Mouse (Mus musculus) kidney, adult 8-10 months (tissue): ENCODE results near the gene Ugt1a10.
"Not testable (repeated sequence)": the region's sequence is repeated elsewhere in the genome, so short reads cannot be mapped to it uniquely, and the experiment has no call there.

Experiments
- DNase-seq, 2 experiments: peaks; one replicate each; pipeline ENCODE4 v3.0.0; 2022

Ugt1a10 gene

DNA sequence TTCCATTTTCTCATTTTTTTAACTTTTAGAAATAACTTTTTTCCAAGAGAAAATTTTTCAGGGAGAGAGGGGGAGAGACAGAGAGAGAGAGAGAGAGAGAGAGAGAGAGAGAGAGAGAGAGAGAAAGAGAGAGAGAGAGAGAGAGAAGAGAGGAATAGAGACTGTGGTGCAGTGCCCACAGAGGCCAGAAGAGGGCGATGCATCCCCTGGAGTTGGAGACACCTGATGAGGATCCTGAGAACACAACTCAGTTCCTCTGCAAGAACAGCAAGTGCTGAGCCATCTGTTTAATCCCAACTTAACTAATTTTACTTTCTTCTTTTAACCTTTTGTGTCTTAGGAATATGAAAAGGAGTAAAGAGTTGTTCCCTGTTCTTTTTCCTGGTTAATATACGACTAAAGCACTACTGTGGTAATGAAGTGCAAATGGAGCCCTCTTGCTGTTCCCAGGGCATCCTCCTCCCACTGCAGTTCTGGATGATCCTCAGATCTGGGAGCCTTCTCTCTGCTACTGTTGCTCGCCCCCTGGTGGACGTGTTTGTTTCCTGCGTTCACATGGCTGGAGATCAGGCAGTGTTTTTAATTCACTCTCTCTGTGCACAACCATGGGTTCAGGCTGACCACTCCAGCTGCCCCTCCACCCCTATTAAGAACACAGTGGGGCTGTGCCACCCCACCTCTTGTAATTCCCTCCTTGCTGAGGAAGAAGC lies 88.9 kb downstream of the Ugt1a10 start:
- DNase-seq, result peak; percentile 50 to 82

DNA sequence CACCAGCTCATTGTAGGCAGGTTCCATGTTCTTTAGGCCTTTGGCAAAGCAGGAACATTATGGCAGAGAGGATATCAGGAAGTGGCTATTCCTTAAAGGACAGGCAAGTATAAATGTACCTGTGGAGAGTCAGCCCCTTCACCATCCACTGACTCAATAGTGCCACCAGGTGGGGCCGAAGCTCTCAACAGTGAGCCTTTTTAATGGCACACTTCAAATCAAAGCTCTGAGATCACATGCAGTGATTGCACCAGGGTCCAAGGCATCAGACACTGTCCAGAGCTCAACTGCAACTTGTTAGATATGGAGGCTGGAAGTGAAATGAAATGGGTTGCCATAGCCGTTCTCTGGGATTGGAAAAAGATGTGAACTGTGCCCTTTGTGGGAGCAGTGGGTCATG lies 90.1 kb downstream of the Ugt1a10 start:
- DNase-seq, result peak; percentile 23 to 40

- not testable (repeated sequence) for DNase-seq
These were observed 94.9 kb downstream of the Ugt1a10 start for GRCm38 (mm10) chr1:88150133-88150532.

DNA sequence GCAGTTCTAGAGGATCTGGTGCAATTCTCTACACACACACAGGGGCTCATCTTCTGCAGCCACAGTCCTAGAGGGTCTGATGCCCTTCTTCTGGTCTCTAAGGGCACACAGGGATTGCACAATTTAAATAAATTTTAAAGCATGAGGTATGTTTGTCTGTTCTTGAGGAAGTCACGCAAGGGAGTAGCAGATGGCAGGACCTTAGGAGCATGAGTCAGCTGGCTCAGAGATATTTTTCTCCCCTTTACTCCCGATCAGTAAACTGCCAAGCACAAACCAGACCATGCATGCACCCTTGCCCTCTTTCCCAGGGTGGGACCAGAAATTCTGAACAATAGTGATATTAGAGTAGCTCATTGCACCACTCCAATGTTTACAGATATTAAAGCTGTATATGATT lies 103.2 kb downstream of the Ugt1a10 start:
- no peak for DNase-seq

DNA sequence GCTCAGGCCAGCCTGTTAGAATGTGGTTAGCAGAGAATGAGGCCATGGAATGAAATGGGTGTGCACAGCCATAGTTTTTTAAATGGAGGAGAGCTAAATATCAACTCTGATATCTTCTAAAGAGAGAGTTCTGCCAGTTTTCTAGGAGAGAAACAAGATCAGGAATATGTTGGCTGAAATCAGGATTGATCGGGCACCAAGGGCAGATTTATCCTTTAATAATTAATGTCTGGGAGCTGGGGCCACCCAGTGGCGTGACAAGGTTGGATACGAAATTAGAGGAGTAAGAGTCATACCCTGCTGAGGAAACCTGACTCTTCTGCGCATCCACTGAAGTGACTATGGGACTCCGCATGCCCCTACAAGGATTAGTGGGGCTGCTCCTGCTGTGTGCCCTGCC lies 110.5 kb downstream of the Ugt1a10 start, which contains the start of gene Ugt1a5:
TSS of gene Ugt1a5 (plus strand) at position 302 of the 400 bp plus-strand sequence.
- DNase-seq, result no peak

DNA sequence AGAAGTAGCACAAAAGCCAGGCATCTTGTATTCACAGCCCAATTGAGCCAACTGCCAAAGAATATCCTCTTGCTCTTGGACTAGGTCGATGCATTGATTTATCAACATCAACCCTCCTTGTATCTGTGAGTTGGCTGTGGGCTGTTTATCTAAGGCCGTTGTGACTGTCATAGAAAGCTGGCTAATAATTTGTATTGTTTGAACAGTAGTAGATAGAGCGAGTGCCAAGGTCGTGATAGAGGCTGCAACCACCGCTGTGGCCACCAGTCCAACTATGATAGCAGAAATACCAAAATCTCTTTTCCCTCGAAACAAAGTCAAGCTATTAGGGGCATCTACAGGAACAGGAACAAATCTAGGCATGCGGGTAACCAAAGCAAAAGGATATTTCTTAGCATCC lies 117.0 kb downstream of the Ugt1a10 start:
- DNase-seq, result not testable (repeated sequence)

DNA sequence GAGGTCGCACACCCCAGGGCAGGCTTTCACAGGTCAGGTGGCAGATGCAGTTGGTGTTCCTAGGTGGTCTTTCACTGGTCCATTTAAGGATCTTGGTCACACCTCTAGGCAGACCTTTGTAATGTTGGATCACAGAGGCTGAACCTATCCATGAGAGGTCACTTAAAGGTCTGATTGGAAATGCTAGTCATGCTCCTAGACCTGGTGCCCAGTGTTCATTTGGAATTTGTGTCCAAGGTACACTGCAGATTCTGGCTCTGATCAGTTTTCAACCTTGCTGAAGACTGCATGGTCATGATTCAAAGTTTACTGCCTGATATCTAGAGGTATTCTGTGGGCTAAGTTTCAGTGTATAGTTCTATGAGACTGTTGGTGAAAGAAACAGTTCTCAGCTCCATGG lies 124.5 kb downstream of the Ugt1a10 start:
- peak; percentile 22 to 45 for DNase-seq

- no peak for DNase-seq
These were observed 131.2 kb downstream of the Ugt1a10 start for GRCm38 (mm10) chr1:88186325-88186935.

DNA sequence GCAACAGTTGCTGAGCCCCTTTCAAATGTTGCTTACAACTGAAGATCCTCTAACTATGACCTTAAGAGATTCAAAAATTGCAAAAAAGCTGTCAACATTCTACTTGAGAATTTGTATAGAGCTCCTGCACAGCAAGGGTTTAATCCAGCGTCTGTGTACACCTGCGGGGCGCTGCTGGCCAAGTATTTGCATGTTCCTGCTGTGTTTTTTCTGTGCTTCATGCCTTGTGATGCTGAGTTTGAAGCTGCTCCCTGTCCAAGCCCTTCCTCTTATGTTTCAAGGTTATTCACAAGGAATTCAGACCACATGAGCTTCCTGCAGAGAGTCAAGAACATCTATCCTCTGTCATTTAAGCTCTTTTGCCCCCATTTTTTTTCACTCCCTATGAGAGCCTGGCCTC lies 136.9 kb downstream of the Ugt1a10 start:
- no peak for DNase-seq

- DNase-seq, result peak; percentile 87 to 93
These were observed 140.5 kb downstream of the Ugt1a10 start for GRCm38 (mm10) chr1:88195687-88196086.

DNA sequence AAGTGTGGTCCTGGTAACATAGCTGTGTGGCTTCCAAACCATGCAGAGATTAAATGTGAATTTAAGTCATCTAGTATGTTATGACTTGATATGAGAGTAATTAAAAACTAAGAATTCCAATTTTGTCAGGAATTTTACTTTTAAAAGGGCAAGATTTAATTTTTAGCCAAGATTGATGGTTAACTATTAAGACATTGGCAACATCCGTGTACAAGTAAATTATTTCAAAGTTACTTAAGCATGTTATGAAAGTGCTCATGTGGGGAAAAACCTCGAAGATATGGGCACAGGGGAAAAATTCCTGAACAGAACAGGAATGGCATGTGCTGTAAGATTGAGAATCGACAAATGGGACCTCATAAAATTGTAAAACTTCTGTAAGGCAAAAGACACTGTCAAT lies 142.3 kb downstream of the Ugt1a10 start:
- peak in 1 of 2 experiments; percentile 59 for DNase-seq

GRCm38 (mm10) chr1:88199996-88200395 lies 144.8 kb downstream of the Ugt1a10 start:
- no peak for DNase-seq

- DNase-seq, result peak; percentile 43 to 78
These were observed 145.3 kb downstream of the Ugt1a10 start, which contains the start of gene Ugt1a2 for GRCm38 (mm10) chr1:88200456-88200855. Gene Ugt1a2 (plus strand): TSS chr1:88200601.

DNA sequence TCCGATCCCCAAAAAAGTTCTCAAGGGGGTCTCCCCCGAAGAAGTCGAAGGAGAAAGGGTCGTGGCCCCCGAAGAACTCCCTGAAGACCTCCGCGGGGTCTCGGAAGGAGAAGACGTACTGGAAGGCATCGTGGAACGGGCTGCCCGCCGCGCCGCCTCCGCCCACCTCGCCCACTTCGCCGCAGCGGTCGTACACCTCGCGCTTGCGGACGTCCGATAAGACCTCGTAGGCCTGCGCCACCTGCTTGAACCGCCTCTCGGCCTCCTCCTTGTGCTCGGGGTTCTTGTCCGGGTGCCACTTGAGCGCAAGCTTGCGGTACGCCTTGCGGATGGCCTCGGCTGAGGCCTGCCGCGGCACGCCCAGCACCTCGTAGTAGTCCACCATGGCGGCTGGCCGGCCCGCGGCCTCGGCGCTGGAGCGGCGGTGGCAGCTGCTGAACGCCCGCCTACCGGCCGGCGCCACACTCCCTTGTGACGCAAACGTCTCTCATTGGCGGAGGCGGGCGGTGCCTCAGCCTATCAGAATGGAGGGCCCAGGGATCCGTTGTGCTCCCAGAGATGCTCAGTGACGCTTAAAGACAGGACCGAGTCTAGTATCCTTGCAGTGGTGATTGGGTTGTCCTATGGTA lies 150.2 kb downstream of the Ugt1a10 start, which contains the start of gene Dnajb3:
TSS of gene Dnajb3 (minus strand) at position 489 of the 629 bp plus-strand sequence.
- peak in 1 of 2 experiments; percentile 60 for DNase-seq

DNA sequence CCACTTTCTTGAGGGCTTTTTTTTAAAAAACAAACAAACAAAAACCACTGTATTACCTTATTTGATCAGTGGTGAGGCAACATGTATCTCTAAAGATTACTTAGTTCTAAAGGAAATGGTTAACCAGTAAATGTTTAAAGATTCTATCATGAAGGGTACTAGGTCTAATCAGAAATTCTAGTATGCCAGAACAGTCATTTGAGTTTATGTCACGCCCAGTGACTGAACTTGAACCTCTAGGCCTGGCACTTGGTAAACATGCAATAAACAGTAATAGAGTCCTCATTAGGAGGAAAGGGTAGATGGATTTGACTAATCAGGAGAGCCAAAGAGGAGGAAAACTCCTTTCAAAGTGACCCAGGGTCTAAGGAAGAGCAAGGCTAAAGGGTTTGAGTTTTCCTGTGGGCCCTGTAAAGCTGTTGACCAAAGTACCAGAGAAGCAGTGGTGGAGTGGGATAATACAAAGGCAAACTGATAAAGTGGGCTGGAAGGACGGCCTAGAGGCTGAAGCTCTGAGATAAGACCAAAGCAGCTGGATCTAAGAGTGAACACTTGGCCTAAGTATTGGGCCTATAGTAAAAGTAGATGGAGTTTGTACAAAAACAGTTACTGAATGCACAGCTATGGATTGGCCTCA lies 151.8 kb downstream of the Ugt1a10 start:
- no peak for DNase-seq

- DNase-seq, result peak; percentile 57 to 62
These were observed 156.6 kb downstream of the Ugt1a10 start, which contains the start of gene Ugt1a1 for GRCm38 (mm10) chr1:88211812-88212211. Gene Ugt1a1 (plus strand): TSS chr1:88211959.

GRCm38 (mm10) chr1:88212341-88213045 lies 157.3 kb downstream of the Ugt1a10 start:
- DNase-seq, result no peak

- DNase-seq, result no peak
These were observed 157.9 kb downstream of the Ugt1a10 start for GRCm38 (mm10) chr1:88213061-88213460.

DNA sequence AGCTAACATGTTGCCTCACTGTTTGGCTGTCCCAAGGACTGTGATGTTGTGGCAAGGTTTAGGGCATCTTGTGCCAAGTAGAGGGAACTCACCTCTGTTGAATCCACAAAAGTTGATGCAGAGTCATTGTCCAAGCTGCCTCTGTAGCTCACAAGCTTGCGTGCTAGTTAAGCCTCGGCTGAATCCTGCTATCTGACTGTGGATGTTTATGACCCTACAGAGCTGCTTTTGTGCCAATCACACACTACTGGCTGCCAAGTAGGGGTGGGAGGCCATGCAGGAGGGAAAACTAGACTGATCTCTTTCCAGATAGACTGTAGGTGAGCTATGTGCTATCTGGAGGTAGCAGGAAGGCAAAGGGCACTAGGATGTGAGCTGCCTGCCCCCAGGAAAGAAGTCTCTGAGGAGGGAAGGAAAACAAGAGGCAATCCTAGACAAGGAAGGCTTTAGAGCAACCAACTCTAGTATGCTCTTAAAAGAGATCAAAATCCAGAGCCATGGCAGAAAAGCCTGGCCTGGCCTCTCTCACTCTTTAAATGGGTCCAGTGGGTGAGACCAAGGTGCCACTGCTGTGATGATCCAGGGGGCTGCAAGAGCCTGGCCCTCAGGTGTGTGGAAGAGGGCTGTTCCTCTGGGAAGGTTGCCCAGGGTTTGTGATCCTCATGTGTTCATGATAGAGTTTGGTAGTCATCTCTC lies 158.7 kb downstream of the Ugt1a10 start:
- DNase-seq, result no peak

DNA sequence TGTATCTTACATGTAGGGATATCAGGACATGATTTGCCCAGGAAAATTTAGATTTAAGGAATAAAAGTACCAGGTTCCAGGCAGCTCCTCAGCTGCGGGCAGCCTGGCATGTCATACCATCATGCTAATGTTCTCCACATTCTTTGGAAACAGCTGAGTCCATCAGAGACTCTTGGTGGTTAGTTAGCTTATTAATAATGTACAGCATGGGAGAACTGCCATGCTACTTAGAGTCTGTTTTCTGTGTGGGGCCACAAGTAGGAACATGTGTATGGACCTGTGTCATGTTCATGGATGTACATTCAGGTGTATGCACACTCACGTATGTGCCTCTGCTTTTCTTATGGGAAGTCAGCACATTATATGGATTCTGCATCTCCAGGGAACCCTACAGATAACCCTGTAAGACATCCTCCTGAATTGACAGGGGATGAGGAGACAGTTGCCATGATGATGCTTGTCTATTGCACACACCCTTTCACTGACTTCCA lies 159.3 kb downstream of the Ugt1a10 start:
- DNase-seq, result no peak
